Mouse (Mus musculus) spleen, adult 2 months (tissue): Measurements from ENCODE around the gene Gnptab.

ENCODE experiments used
- CTCF ChIP-seq: fragments of 200-500 bp; IDR thresholded peaks from 2 replicates; pipeline ENCODE4 v1.5.1; 2011; ENCODE audit warnings: mild to moderate bottlenecking, inconsistent platforms; ENCODE audit not compliant: insufficient read depth, insufficient read length, insufficient replicate concordance; ENCODE audit errors: extremely low read depth
- POLR2A ChIP-seq: fragments of 200-500 bp; IDR thresholded peaks from 2 replicates; pipeline ENCODE4 v1.6.1; 2011; ENCODE audit warnings: low read depth, low read length, inconsistent platforms

DNA sequence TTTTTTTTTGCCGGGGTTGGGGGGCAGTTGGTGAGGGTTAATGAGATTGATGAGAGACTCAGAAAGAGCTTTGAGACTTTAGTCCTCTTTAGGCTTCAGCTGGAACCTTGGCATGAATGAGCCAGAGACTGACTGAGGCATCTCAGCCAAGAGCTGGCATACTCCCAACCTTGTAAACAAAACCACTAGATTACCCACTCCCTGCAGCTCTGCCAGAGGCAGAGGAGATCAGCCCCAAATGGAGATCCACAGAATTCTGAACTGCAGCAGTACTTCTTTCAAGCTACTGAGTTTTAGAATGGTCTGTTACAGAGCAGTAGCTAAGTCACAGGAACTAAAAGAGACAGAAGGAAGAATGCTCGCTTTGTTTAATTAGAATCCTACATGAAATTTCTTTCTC, 72.3 kb downstream of the Gnptab start:
- TF ChIP-seq CTCF (no peak), POLR2A (no peak)
